Comparison of ENCODE assay signal across 9 mouse cellular contexts in the genomic region with DNA sequence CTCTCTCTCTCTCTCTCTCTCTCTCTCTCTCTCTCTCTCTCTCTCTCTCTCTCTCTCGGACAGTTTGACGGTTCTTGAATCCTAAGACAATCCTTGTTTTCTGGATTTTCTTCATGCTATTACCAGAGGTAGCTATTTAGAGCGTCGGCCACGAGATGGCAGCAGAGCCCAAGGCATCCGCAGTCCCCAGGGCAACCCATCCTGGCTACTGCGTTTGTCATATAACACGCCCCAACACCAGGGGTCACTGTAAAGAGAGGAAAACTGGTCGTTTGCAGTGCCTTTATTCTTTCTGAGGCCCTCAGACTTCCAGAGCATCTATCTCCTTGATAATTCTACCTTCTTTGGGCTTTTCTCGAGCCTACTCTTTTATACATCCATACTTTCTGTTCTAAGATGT. TPM values are rescaled to one million over a fixed set of nuclear protein-coding genes. Genes with fewer than 3 reads are reported as not detected.
A peak's percentile ranks its signal among the peaks of the same experiment; 100 is the strongest.
DNase-seq lines count a peak whose midpoint lies in the region; ATAC-seq and TF ChIP-seq lines count a peak whose summit lies in the region.
"Had no signal": no experiment of that assay in that cellular context is flagged by ENCODE, and none has a peak within 500 bp of the region (broad histone marks: within the 10 kb centered on the region; RNA-seq: fewer than 3 reads in every experiment).

No protein-coding gene starts in this region.

- ATAC-seq in erythroblast, adult 5-6 weeks (replicated peaks; ENCODE audit: low FRiP score, poor library complexity, severe bottlenecking) = 0 out of 2 replicates have a peak, but pooled peaks have one; percentile 52
- ATAC-seq in heart, embryonic 15.5 days (replicated peaks; ENCODE audit: insufficient number of reproducible peaks, insufficient read depth, low FRiP score, low read depth) = peak; percentile 75
- peak; percentile 60; the same call in 1 of the 2 replicates for ATAC-seq in liver, embryonic 13.5 days (ENCODE audit: low read depth)
- ATAC-seq in neural tube, embryonic 12.5 days (ENCODE audit: low FRiP score, low read depth) = peak; percentile 86
- peak; percentile 53; the same call in 1 of the 2 replicates for ATAC-seq in stomach, embryonic 16.5 days (ENCODE audit: insufficient read depth, low FRiP score)

- H3K27me3 ChIP-seq in heart, embryonic 15.5 days = 0 out of 2 replicates have a peak, but pooled peaks cover 4% of the 10 kb centered on the region
- H3K27me3 ChIP-seq in liver, embryonic 13.5 days = no peaks in the 10 kb centered on the region
- H3K27me3 ChIP-seq in neural tube, embryonic 12.5 days (replicated peaks) = no peaks in the 10 kb centered on the region
- peaks cover 10% of the 10 kb centered on the region; the same call in 1 of the 2 replicates for H3K27me3 ChIP-seq in stomach, embryonic 16.5 days (ENCODE audit: control insufficient read depth, insufficient read depth, low read length)
- H3K27me3 ChIP-seq: embryonic facial prominence, embryonic 13.5 days had no signal

- peak; percentile 96 for TF ChIP-seq CTCF in bone marrow macrophage, adult 2 months (IDR thresholded peaks at IDR 0.05; ENCODE audit: low read depth, low read length)

- peak; percentile 68 for DNase-seq in CD4-positive helper T cell, adult 2 months (ENCODE audit: low read depth, low spot score)
- peak; percentile 90 for DNase-seq in kidney, postnatal 10 days
- DNase-seq in liver, embryonic 13.5 days = peak; percentile 28

- no peak for TF ChIP-seq POLR2A in bone marrow macrophage, adult 2 months (IDR thresholded peaks at IDR 0.05; ENCODE audit: borderline replicate concordance, low read depth, low read length)

- H3K4me3 ChIP-seq in bone marrow macrophage, adult 2 months (ENCODE audit: insufficient read depth, low read length) = no peak overlapping the region
- no peak overlapping the region for H3K4me3 ChIP-seq in heart, embryonic 15.5 days
- H3K4me3 ChIP-seq in liver, embryonic 13.5 days (replicated peaks) = no peak overlapping the region
- H3K4me3 ChIP-seq in neural tube, embryonic 12.5 days = no peak overlapping the region
- H3K4me3 ChIP-seq in stomach, embryonic 16.5 days (replicated peaks; ENCODE audit: low read length) = no peak overlapping the region
- H3K4me3 ChIP-seq: embryonic facial prominence, embryonic 13.5 days had no signal

- H3K9ac ChIP-seq in heart, embryonic 15.5 days = no peak overlapping the region
- no peak overlapping the region for H3K9ac ChIP-seq in liver, embryonic 13.5 days
- H3K9ac ChIP-seq in neural tube, embryonic 12.5 days = no peak overlapping the region
- no peak overlapping the region for H3K9ac ChIP-seq in stomach, embryonic 16.5 days (ENCODE audit: low read length)
- H3K9ac ChIP-seq: embryonic facial prominence, embryonic 13.5 days had no signal

- no peaks in the 10 kb centered on the region for H3K9me3 ChIP-seq in heart, embryonic 15.5 days (replicated peaks)
- no peaks in the 10 kb centered on the region for H3K9me3 ChIP-seq in liver, embryonic 13.5 days (replicated peaks)
- no peaks in the 10 kb centered on the region for H3K9me3 ChIP-seq in neural tube, embryonic 12.5 days
- no peaks in the 10 kb centered on the region for H3K9me3 ChIP-seq in stomach, embryonic 16.5 days (replicated peaks; ENCODE audit: control insufficient read depth, low read length)
- H3K9me3 ChIP-seq: embryonic facial prominence, embryonic 13.5 days had no signal

- no peaks in the 10 kb centered on the region for H3K36me3 ChIP-seq in heart, embryonic 15.5 days
- no peaks in the 10 kb centered on the region for H3K36me3 ChIP-seq in liver, embryonic 13.5 days
- H3K36me3 ChIP-seq in neural tube, embryonic 12.5 days = no peaks in the 10 kb centered on the region
- H3K36me3 ChIP-seq in stomach, embryonic 16.5 days (ENCODE audit: control insufficient read depth, insufficient read depth, low read length) = no peaks in the 10 kb centered on the region
- H3K36me3 ChIP-seq: embryonic facial prominence, embryonic 13.5 days had no signal

- no peak overlapping the region for H3K4me2 ChIP-seq in heart, embryonic 15.5 days
- H3K4me2 ChIP-seq in liver, embryonic 13.5 days = no peak overlapping the region
- H3K4me2 ChIP-seq in neural tube, embryonic 12.5 days (replicated peaks) = no peak overlapping the region
- H3K4me2 ChIP-seq in stomach, embryonic 16.5 days (ENCODE audit: low read depth, low read length) = no peak overlapping the region
- H3K4me2 ChIP-seq: embryonic facial prominence, embryonic 13.5 days had no signal

- no peaks in the 10 kb centered on the region for H3K4me1 ChIP-seq in bone marrow macrophage, adult 2 months (ENCODE audit: control insufficient read depth, insufficient read depth, low read length)
- no peaks in the 10 kb centered on the region for H3K4me1 ChIP-seq in heart, embryonic 15.5 days (replicated peaks)
- H3K4me1 ChIP-seq in liver, embryonic 13.5 days (replicated peaks) = no peaks in the 10 kb centered on the region
- no peaks in the 10 kb centered on the region for H3K4me1 ChIP-seq in neural tube, embryonic 12.5 days
- H3K4me1 ChIP-seq in stomach, embryonic 16.5 days (ENCODE audit: control insufficient read depth, insufficient read depth, low read length) = no peaks in the 10 kb centered on the region
- H3K4me1 ChIP-seq: embryonic facial prominence, embryonic 13.5 days had no signal

- WGBS in heart, embryonic 15.5 days = 2% methylated on average over 8 of the region's 10 CpGs
- WGBS in liver, embryonic 13.5 days (ENCODE audit: insufficient replicate concordance) = under 1% methylated on average over 10 of the region's 10 CpGs
- 3% methylated on average over 8 of the region's 10 CpGs for WGBS in neural tube, embryonic 12.5 days
- 3% methylated on average over 10 of the region's 10 CpGs for WGBS in stomach, embryonic 16.5 days

- H3K27ac ChIP-seq in bone marrow macrophage, adult 2 months (ENCODE audit: insufficient read depth, low read depth, low read length) = no peak overlapping the region
- no peak overlapping the region for H3K27ac ChIP-seq in heart, embryonic 15.5 days
- no peak overlapping the region for H3K27ac ChIP-seq in liver, embryonic 13.5 days
- no peak overlapping the region for H3K27ac ChIP-seq in neural tube, embryonic 12.5 days
- H3K27ac ChIP-seq in stomach, embryonic 16.5 days (ENCODE audit: low read length) = no peak overlapping the region
- H3K27ac ChIP-seq: embryonic facial prominence, embryonic 13.5 days had no signal

RNA-seq across cellular contexts. Expression of gene Stab2, which starts 17.1 kb away (rescaled TPM):
- 0.31 and 0.63 TPM in 2 replicates for polyA plus RNA-seq in bone marrow macrophage, adult 2 months (2012; ENCODE audit: insufficient read depth, insufficient read length, missing spikeins)
- 2.1 and 6.5 TPM in 2 replicates for total RNA-seq in erythroblast, adult 5-6 weeks (2015; ENCODE audit: low replicate concordance)
- 1.5 and 2.0 TPM in 2 replicates for total RNA-seq in erythroblast, adult 5-6 weeks (2017; ENCODE audit: low replicate concordance)
- polyA plus RNA-seq in heart, embryonic 15.5 days (2015; fragmentation: Nextera tagmentation; extraction: Ambion mirVana) = 0.98 and 0.99 TPM in 2 replicates
- 16.3 and 19.0 TPM in 2 replicates for polyA plus RNA-seq in liver, embryonic 13.5 days (2015; fragmentation: Nextera tagmentation; extraction: Ambion mirVana)
- polyA plus RNA-seq in neural tube, embryonic 12.5 days (2016; fragmentation: Nextera tagmentation; extraction: Ambion mirVana) = 0.18 and 0.20 TPM in 2 replicates
- polyA plus RNA-seq in stomach, embryonic 16.5 days (2015; fragmentation: Nextera tagmentation; extraction: Ambion mirVana) = 2.2 and 6.3 TPM in 2 replicates

RNA-seq across cellular contexts. Expression of gene 1700113H08Rik, which starts 33.0 kb away (rescaled TPM):
- polyA plus RNA-seq in bone marrow macrophage, adult 2 months (2012; ENCODE audit: insufficient read depth, insufficient read length, missing spikeins) = not detected in 2 replicates
- 4.8 TPM in 1 of 2 replicates, not detected in the other for total RNA-seq in erythroblast, adult 5-6 weeks (2015; ENCODE audit: low replicate concordance)
- not detected in 2 replicates for total RNA-seq in erythroblast, adult 5-6 weeks (2017; ENCODE audit: low replicate concordance)
- 0.18 TPM in 1 of 2 replicates, not detected in the other for polyA plus RNA-seq in heart, embryonic 15.5 days (2015; fragmentation: Nextera tagmentation; extraction: Ambion mirVana)
- polyA plus RNA-seq in liver, embryonic 13.5 days (2015; fragmentation: Nextera tagmentation; extraction: Ambion mirVana) = not detected in 2 replicates
- polyA plus RNA-seq in neural tube, embryonic 12.5 days (2016; fragmentation: Nextera tagmentation; extraction: Ambion mirVana) = 0.29 and 0.41 TPM in 2 replicates
- polyA plus RNA-seq in stomach, embryonic 16.5 days (2015; fragmentation: Nextera tagmentation; extraction: Ambion mirVana) = not detected in 2 replicates
- polyA plus RNA-seq: embryonic facial prominence, embryonic 13.5 days had no signal

Comparison
In these comparisons a context has a peak if more than half of its experiments do, and no peak if none do; other contexts are left out.
1. DNase-seq: peak in every context shown above with its lines; median percentile 90 in kidney, postnatal 10 days; 68 in CD4-positive helper T cell, adult 2 months; 28 in liver, embryonic 13.5 days.